Mouse (Mus musculus) heart, postnatal 10 days (tissue): Measurements from ENCODE around the gene Igflr1. TPM values are rescaled to one million over a fixed set of nuclear protein-coding genes. Genes with fewer than 3 reads are reported as not detected.

Experiments used
- DNase-seq, 2 experiments: peaks; one replicate each; pipeline ENCODE4 v3.0.0; 2021
- intact Hi-C: fragments of 180-260 bp; cut with DNase I; formaldehyde crosslinking; loops from one replicate; pipeline ENCODE4 v1.15.1; 2025
- total RNA-seq, 2 experiments: library from RNA; stranded (reverse); gene quantifications; 2 replicates each; pipeline ENCODE4 v1.2.3; 2021

The Igflr1 gene
- total RNA-seq, 2 experiments from 2014 or later, result 1.6 to 2.0 TPM

GRCm38 (mm10) chr7:30553021-30553589 lies 12.1 kb upstream of the Igflr1 start:
- peak; percentile 88 for DNase-seq
- intact Hi-C loops, result loop anchor here (5.0 kb wide), 1 partner anchor 181 kb away; no protein-coding TSS in a partner anchor

- DNase-seq, result no peak
- intact Hi-C loops, result loop anchor here (5.0 kb wide), 1 partner anchor 182 kb away; no protein-coding TSS in a partner anchor
Measured at GRCm38 (mm10) chr7:30553810-30554584, 11.2 kb upstream of the Igflr1 start.

GRCm38 (mm10) chr7:30556894-30557536 lies 8.2 kb upstream of the Igflr1 start:
- intact Hi-C loops, result no loop called here
- DNase-seq, result no peak

DNA sequence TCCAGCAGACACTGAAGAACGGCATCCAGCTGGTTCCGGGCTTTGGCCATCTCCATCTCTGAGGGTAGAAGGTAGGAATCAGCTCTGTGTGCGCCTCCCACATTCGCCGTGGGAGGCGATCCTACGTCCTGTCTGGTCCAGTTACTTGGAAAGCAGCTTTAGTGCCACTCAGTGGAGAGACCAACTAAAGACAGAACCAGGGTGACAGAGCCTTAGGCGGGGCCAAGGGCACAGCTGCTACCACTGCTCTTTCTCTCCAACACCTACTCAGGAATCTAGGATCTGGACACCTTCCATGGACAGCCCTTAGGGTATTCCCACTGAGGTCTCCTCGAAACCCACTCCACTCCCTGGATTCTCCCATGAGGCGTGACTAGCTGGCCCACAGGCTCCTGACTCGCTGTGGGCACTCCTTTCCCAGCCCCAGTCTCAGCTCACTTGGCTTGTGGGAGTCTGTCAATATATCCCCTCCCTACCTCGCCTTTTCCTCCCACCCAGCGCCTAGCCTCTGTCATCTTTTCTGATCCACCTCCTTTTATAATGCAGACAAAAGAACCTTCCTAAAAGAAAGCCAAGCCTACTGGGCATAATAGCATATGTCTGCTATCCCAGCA lies 7.2 kb upstream of the Igflr1 start:
- intact Hi-C loops, result no loop called here
- DNase-seq, result peak in 1 of 2 experiments; percentile 41

- DNase-seq, result no peak
- intact Hi-C loops, result no loop called here
Measured at GRCm38 (mm10) chr7:30558656-30559442, 6.4 kb upstream of the Igflr1 start.

- DNase-seq, result peak; percentile 98
- intact Hi-C loops, result no loop called here
Measured at GRCm38 (mm10) chr7:30559443-30559954, 5.7 kb upstream of the Igflr1 start, which contains the start of gene Lin37. TSS of gene Lin37 (minus strand) at chr7:30559838.

DNA sequence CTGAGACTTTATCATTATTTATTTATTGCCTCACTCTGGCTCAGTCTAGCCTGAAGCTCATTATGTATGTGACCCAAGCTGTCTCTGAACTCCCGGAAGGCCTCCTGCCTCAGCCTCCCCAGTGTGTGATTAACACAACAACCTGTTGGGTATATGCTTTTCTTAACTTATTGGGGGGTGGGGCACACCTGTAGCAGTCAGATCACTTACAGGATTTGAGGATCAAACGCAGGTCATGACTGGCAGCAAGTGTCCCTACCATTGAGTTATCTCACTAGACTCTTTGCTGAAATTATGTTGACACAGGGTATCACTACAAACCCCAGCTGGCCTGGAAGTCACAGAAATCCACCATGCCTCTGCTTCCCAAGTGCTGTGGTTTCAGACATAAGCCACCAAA lies 4.9 kb upstream of the Igflr1 start:
- intact Hi-C loops, result no loop called here
- DNase-seq, result no peak

GRCm38 (mm10) chr7:30562526-30563116 lies 2.6 kb upstream of the Igflr1 start:
- intact Hi-C loops, result no loop called here
- DNase-seq, result no peak

- DNase-seq, result peak; percentile 98
- intact Hi-C loops, result no loop called here
Measured at GRCm38 (mm10) chr7:30563117-30563905, 1.9 kb upstream of the Igflr1 start, which contains the start of the genes U2af1l4, Gm49396 and Psenen. TSS of gene U2af1l4 (plus strand) at chr7:30563301. TSS of gene Gm49396 (plus strand) at chr7:30563344. TSS of gene Psenen (minus strand) at chr7:30563627.

DNA sequence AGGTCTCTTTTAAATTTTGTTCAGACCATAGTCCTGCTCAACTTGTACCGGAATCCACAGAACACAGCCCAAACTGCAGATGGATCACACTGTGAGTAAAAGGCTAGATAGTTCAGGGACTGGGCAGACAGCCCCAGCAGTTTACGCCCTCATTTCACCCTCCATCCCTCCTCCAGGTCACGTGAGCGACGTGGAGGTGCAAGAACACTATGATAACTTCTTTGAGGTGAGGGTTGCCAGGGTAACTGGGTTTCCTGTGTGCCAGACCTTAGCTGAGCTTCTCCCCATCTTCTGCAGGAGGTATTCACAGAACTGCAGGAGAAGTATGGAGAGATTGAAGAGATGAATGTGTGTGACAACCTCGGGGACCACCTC lies 1.3 kb upstream of the Igflr1 start:
- DNase-seq, result no peak
- intact Hi-C loops, result no loop called here

DNA sequence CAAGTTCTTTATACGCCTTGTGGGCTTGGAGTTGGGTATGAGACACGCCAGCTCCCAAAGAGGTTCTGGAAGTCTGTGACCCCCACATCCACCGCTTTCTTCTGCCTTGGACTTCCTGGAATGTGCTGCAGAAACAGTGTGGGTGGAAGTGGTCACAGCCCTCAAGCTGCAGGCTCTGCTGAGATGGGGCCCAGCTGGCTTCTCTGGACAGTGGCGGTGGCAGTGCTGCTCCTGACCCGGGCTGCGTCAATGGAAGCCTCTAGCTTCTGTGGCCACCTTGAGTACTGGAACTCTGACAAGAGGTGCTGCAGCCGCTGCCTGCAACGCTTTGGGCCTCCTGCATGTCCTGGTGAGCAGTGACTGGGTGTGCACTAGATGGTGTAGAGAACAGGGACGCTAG lies 806 bp downstream of the Igflr1 start:
- intact Hi-C loops, result no loop called here
- DNase-seq, result no peak

- intact Hi-C loops, result no loop called here
- no peak for DNase-seq
Measured at GRCm38 (mm10) chr7:30567555-30567954, 2.3 kb downstream of the Igflr1 start.

DNA sequence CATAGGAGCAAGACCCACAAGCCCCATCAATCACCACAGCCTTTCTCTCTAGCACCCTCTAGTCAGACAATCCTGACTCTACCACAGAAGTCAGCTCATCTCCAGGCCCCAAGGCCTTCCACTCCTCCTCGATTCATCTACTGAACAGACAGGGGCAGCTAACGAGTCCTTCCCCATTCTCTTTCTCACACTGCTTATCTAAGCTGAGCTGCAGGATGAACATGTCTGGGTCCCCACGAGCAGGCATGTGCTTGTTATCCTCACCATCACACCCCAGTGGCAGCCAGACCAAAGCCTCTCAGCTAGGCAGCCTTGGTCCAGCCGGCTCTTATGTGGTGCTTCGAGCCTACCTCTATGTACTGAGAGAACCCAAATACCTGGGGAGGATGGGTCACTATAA lies 7.2 kb downstream of the Igflr1 start:
- intact Hi-C loops, result no loop called here
- DNase-seq, result no peak

DNA sequence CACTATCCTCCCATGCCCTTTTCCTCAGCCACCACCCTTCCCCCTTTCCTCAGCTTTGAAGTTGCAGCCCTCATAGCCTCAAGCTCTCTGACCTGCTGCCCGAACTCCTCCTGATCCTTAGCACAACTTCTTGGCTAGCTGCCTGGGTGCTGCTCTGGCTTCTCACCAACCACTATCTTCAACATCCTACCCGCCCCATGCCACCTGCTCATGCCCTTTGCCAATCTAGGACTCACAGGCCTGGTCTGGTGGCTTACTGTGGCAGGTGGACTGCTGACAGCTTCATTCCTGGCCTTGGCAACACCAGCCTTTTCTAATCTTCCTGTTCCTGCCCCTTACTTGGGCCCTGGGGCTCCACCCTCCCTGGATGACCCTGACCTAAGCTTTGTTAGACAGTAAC lies 7.7 kb downstream of the Igflr1 start:
- DNase-seq, result peak; percentile 84 to 87

GRCm38 (mm10) chr7:30579950-30580349 lies 14.7 kb downstream of the Igflr1 start:
- intact Hi-C loops, result no loop called here
- no peak for DNase-seq

More for the DNA sequence above, 7.7 kb downstream of the Igflr1 start:
- intact Hi-C loops, result no loop called here

- intact Hi-C loops, result no loop called here
- no peak for DNase-seq
Measured at GRCm38 (mm10) chr7:30581547-30581946, 16.3 kb downstream of the Igflr1 start.

DNA sequence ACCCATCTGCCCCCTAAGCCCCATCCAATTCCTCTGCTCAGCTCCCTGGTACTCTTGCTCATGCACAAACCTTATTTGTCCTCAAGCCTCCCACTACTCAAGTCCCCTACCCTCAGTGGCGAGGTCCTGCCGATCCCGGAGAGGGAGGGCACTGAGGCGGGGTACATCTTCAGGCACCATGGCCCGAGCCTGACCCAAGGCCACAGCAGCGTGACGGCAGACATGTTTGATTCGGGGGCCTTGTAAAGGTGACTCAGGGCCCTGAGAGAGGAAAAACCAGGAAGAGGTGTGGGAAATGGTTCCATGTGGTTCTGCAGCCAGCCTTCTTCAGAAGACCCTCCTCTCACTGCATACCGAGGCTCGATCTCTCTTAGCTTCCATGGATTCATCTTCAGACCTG lies 19.1 kb downstream of the Igflr1 start:
- no peak for DNase-seq
- intact Hi-C loops, result no loop called here

DNA sequence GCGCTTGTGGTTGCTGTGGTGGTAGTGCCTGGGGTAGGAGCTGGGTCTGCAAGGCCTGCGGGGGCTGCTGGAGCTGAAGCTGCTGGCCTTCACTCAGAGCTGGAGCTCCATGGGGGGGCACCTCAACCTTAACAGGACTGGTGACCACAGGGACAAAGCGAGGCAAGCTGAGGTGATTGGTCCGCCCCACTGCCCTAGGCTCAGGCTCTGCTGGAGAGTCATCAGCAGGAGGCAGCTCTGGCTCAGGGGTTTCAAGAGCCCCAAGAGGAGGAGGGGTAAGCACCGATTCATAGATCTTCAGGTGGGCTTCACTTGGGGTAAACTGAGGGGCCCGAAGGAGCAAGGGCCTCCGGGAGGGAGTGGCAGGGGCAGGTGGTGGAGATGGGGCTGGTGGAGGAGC lies 19.9 kb downstream of the Igflr1 start:
- no peak for DNase-seq
- intact Hi-C loops, result no loop called here
